Mouse (Mus musculus): Measurements from ENCODE around the gene Capn15. TPM values are rescaled to one million over a fixed set of nuclear protein-coding genes. Genes with fewer than 3 reads are reported as not detected.

The Capn15 gene
- total RNA-seq, 2 experiments from 2014 or later, result 42.2 to 45.9 TPM

DNA sequence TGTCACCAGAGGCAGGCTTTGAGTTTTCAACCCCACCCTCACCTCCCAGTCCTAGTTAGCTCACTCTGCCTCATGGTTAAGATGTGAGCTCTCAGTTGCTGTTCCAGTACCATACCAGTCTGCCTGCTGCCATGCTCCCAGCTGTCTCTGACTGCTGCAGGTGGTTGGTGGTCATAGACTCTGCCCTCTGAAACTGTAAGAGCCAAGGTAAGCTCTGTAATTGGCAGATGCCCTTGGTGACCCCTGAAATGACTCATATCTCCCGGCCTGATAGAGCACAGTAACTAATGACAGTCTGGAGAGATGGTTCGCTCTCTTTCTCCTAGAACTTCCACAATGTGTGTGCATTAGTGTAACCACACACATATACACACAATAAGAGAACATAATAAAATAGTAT lies 18.3 kb upstream of the Capn15 start:
- intact Hi-C loops (cut with DNase I), result no loop called here
- no peak for DNase-seq

GRCm38 (mm10) chr17:25998425-25998824 lies 12.8 kb upstream of the Capn15 start:
- intact Hi-C loops (cut with DNase I), result no loop called here
- DNase-seq, result no peak

DNA sequence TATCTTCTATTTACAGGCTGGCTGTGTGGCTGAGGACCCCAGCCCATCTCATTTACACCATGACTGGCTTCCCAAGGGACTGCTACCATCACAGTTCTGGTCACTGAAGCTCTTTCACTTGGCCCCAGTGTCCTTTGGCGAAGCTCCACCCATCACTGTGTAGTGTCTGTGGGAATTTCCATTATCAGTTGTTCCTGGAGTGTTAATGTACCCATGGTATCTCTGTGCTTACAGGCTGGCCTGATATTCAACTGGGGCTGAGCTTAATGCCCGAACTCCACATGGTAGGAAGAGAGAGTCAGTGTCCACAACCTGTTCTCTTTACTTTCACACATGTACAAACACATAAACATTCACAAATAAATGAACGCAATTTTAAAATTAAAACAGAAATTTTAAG lies 7.9 kb upstream of the Capn15 start:
- intact Hi-C loops (cut with DNase I), result no loop called here
- no peak for DNase-seq

GRCm38 (mm10) chr17:25992274-25992673 lies 6.7 kb upstream of the Capn15 start:
- intact Hi-C loops (cut with DNase I), result no loop called here
- DNase-seq, result no peak

DNA sequence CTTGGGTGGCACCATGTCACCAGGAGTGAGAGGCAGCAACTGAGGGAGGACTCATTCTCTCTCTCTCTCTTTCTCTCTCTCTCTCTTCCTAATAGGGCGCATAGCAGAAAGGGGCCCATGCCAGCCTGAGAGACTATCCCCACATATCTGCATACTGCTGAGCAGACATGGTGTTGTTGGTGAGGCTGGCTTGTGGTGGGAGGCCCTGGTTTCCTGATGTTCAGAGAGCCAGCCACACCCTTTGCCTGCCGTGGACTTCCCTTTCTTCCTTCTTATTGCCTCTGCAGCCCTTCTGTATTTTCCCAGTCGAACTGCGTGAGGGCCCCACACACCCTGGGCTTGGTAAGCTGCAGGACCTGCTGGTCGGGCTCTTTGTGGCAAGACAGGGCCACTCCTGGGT lies 4.7 kb upstream of the Capn15 start:
- DNase-seq, result no peak
- intact Hi-C loops (cut with DNase I), result no loop called here

DNA sequence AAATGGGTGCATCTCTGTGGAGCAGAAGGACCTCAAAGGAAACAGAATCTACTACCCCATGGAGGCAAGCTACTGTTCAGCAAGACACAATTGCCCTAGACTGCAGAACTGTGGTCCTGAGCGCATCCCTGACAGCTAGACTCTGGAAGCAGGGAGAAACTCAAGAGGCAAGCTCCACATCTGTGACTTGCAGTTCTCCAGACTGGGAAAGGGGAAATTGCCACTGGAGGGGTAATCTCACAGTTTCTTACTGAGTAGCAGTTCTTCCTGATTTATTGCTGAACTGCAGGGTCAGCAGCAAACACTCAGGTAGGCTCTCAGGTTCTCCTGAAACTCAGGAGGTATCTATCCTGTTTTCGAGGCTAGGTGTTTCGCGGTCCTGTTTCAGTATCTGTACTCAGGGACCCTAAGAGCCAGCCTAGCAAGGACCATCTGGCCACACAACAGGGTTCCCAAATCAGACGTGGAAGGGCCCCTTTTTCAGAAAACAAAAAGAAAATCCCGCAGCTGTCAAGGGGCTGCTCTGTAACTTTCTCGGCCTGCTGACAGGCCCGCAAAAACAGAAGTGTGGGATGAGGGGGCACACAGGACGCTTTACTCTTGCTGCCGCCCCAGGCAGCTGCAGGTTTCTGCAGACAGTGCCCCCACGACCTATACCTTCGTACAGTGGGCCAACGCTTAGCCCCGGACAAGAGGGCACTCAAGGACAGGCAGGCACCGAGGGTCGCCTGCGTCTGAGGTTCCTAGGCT lies 865 bp downstream of the Capn15 start:
- no peak for DNase-seq
- intact Hi-C loops (cut with DNase I), result no loop called here

- intact Hi-C loops (cut with DNase I), result no loop called here
- no peak for DNase-seq
Observed at GRCm38 (mm10) chr17:25984066-25984465, 1.5 kb downstream of the Capn15 start.

- intact Hi-C loops (cut with DNase I), result no loop called here
Observed at GRCm38 (mm10) chr17:25982913-25983312, 2.7 kb downstream of the Capn15 start.

DNA sequence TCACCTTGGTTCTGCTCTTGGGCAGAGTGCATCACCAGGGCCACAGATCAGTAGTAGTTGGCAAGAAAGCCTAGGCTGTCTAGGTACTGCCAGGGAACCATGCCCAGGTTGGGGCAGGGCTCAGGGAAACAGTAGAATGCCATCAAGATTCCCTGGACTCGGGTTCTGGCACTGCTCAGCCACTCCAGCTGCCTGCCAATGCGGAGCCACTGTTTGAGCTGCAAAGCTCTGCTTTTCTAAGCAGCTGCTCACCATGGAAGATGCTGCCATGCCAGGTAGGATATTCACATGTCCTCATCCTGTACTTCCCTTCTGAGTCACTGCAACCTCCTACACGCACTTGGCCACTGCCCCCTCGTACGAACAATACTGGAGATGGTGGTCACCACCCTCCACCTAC lies 4.7 kb downstream of the Capn15 start:
- DNase-seq, result peak; percentile 68
- intact Hi-C loops (cut with DNase I), result no loop called here

More at GRCm38 (mm10) chr17:25982913-25983312, 2.7 kb downstream of the Capn15 start:
- DNase-seq, result no peak

DNA sequence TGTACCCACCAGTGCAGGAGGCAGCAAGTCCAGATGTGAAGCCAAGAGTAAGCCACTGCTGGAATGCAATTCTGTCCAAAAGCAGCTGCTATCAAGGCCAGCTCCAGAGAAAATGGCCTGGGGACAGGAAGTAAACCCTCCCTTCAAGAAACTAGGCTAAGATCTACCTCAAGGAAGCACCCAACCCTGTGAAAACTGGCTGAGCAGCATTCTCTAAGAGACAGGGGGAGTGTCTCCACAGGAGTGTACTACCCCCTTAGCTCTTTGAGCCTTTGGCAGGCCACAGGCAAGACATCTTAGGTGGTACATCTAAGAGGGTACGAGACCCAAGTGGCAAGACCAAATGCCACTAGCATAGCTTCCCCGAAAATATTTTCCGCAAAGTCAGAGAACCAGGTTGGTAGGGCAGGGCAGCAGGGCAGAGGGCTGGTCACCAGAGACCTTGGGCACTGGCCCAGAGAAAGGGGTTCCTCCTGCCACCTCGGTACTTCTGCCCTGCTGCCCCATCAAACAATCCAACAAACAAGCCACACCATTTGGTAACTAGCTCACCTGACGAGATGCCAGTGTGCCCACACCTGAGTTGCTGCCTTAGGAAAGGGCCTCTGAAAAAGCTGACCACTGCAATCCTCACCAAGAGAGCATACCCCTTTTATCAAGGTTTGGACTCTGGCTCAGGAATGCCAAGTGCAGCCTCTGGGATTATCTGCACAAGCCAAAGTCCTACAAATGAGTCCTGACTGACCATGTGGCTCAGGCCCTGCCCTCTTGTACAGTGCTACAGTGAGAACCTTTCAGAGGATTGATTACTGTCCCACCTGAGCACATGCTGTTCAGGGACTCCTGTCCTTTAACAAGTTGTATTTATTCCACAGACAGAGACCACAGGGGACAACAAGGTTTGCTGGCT lies 5.5 kb downstream of the Capn15 start:
- DNase-seq, result no peak
- intact Hi-C loops (cut with DNase I), result no loop called here

DNA sequence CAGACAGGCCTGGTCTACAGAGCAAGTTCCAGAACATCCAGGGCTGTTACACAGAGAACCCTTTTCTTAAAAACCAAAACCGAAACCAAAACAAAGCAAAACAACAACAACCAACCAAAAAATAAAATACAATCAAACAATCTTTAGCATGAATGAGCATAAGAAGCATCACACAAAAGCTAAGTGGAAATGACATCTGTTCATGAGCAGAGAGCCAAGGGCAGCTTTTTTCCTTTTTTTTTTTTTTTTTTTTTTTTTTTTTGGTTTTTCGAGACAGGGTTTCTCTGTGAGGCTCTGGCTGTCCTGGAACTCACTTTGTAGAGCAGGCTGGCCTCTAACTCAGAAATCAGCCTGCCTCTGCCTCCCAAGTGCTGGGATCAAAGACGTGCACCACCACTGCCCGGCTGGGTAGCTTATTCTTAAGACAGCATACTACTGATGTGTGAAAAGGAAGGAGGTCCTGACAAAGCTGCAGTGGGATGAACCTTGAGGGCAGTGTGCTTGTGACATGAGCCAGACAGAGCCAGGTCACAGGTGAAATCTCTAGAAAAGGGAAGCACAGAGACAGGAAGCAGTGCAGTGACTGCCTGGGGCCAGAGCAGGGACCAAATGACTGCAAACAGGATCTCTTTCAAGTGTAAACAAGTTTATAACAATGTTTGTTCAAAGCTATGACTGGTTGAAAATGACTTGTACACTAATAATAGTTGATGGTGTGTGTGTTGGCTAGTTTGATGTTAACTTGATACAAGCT lies 14.5 kb downstream of the Capn15 start:
- no peak for DNase-seq
- intact Hi-C loops (cut with DNase I), result no loop called here

DNA sequence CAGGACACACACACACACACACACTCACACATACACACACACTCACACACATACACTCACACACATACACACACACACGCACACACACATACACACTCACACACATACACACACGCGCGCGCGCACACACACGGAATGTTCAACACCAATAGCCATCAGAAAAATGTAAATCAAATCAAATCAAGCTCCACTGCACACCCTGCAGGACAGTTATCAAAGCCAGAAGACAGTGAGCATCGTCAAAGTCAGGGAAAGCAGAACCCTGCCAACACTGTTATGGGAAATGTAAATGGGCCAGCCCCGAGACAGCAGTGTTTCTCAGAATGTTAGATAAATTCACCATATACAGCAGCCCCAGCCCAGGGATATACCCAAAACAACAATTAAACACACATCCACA lies 15.1 kb downstream of the Capn15 start:
- intact Hi-C loops (cut with DNase I), result no loop called here
- no peak for DNase-seq

GRCm38 (mm10) chr17:25968176-25968575 lies 17.4 kb downstream of the Capn15 start:
- intact Hi-C loops (cut with DNase I), result no loop called here
- DNase-seq, result no peak

GRCm38 (mm10) chr17:25967652-25968051 lies 17.9 kb downstream of the Capn15 start:
- no peak for DNase-seq
- intact Hi-C loops (cut with DNase I), result no loop called here

DNA sequence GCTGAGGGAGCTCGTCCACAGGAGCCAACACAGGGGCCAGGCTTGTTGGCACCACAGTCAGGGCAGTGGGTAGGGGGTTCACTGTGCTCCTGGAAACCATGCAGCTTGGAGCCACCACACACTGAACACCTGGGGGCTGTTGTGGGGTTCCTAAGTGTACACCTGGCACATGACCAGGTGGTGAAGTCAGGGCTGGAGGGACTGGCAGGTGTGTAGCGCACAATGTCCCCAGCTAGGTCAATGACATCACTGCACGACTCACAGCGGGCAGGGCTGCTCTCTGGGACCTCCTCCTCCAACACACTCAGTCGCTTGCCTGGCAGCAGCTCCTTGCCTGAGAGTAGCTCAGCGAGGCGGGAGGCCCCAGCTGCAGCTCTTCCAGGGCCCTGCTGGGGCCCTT lies 21.3 kb downstream of the Capn15 start:
- no peak for DNase-seq
- intact Hi-C loops (cut with DNase I), result no loop called here

GRCm38 (mm10) chr17:25962413-25962905 lies 23.1 kb downstream of the Capn15 start:
- intact Hi-C loops (cut with DNase I), result no loop called here
- no peak for DNase-seq

DNA sequence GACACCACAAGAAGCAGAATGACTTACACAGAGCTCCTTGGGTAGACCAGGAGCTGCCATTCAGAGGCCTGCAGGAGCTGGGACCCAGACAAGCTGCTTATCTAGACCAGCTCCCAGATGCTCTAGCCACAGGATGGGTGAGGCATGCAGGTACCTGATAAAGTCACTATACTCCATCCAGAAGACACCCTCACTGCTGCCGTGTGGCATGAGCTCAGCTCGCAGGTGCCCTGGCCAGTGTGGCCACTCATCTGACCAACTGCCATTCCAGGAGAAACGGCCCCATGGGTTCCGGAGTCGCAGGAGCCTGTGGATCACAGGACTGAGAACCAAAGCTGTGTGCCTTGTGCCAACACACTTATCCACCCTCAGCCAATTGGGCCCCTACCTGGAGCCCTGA lies 24.0 kb downstream of the Capn15 start:
- intact Hi-C loops (cut with DNase I), result no loop called here
- no peak for DNase-seq

GRCm38 (mm10) chr17:25959630-25960467 lies 25.7 kb downstream of the Capn15 start:
- intact Hi-C loops (cut with DNase I), result no loop called here
- no peak for DNase-seq

- intact Hi-C loops (cut with DNase I), result no loop called here
- peak; percentile 69 for DNase-seq
Observed at GRCm38 (mm10) chr17:25958771-25959494, 26.7 kb downstream of the Capn15 start.

All from left cerebral cortex, postnatal 4 days (tissue).